Mouse (Mus musculus) gastrocnemius, postnatal 36 days (tissue): ENCODE results near the gene Slx. TPM values are rescaled to one million over a fixed set of nuclear protein-coding genes. Genes with fewer than 3 reads are reported as not detected.
"Not testable (repeated sequence)": the region's sequence is repeated elsewhere in the genome, so short reads cannot be mapped to it uniquely, and the experiment has no call there.

Experiments
- DNase-seq, 2 experiments: peaks; one replicate each; pipeline ENCODE4 v3.0.0; 2022
- intact Hi-C: fragments of 180-260 bp; cut with DNase I; formaldehyde crosslinking; loops from one replicate; pipeline ENCODE4 v1.15.1; 2025
- long read RNA-seq, 2 experiments: library from polyadenylated mRNA; stranded (forward); transcript quantifications; one replicate each; pipeline ENCODE4 v2.0.0; 2021
- microRNA-seq, 2 experiments: library from miRNA; unstranded; fragments of <30 nt; microRNA quantifications; one replicate each; pipeline ENCODE4 v1.2.0; 2021
- total RNA-seq, 2 experiments: library from RNA; stranded (reverse); gene quantifications; 2 replicates each; pipeline ENCODE4 v1.2.3; 2021

Slx gene
- not detected for total RNA-seq
- long read RNA-seq, experiment 1: 0 reads
- long read RNA-seq, experiment 2: 0 reads

DNA sequence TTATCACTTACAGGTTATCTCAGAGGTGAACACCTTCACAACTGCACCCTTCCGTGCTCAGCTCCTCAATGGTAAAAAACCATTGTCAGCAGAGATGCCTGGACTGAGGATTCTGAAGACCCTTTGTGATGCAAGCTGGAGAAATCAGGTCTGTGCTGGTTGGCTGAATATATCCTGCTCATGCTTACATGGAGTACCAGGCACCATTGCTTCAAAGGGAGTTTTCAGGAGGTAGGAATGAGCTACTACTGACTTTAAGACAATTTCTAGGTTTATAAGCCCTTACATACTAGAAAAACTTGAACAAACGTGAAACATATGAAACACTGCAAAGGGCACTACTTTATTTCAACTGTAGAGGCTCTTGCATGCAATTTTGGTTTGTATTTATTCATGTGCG, at the start of gene Slx:
Gene Slx (minus strand): TSS at position 101 of the 400 bp plus-strand sequence.
- intact Hi-C loops, DNase-seq: not testable (repeated sequence)

Small RNA genes within 50 kb of the gene (microRNA-seq; reads per million reads assigned to microRNA genes)
- 0 reads per million in 2 experiments for gene Gm27341

Other genes starting within 250 kb of the Slx start
- gene Gm2030, start 235.5 kb downstream of the Slx start, total RNA-seq: not detected
- not detected for gene Gm14525, start 157.1 kb upstream of the Slx start, total RNA-seq